Mouse (Mus musculus) gastrocnemius, postnatal 25 days (tissue): ENCODE results near the gene Slc35f6. TPM values are rescaled to one million over a fixed set of nuclear protein-coding genes. Genes with fewer than 3 reads are reported as not detected.

Experiments
- DNase-seq: peaks from one replicate; pipeline ENCODE4 v3.0.0; 2022
- long read RNA-seq, 2 experiments: library from polyadenylated mRNA; stranded (forward); transcript quantifications; one replicate each; pipeline ENCODE4 v2.0.0; 2021
- total RNA-seq, 2 experiments: library from RNA; stranded (reverse); gene quantifications; 1 replicate in 1 of 2; 2 replicates in 1 of 2; pipeline ENCODE4 v1.2.3; 2021

Gene Slc35f6
- total RNA-seq = 10 to 100 TPM in 1 of 2 experiments, 1 to 10 TPM in 1; 9.5 to 12.0 TPM
- long read RNA-seq, experiment 1, transcript Slc35f6-201 (6 exons, 3,088 nt) = major isoform, 8 of 9 reads
- long read RNA-seq, experiment 1, partial matches to known transcripts = 0 of 9 reads
- long read RNA-seq, experiment 1, other reads (novel, unspliced or antisense) = 1 of 9 reads
- long read RNA-seq, experiment 2, transcript Slc35f6-201 (6 exons, 3,088 nt) = major isoform, 11 of 13 reads
- long read RNA-seq, experiment 2, partial matches to known transcripts = 1 of 13 reads
- long read RNA-seq, experiment 2, other reads (novel, unspliced or antisense) = 1 of 13 reads

GRCm38 (mm10) chr5:30647815-30648560, at the start of gene Slc35f6:
Slc35f6 (plus strand) TSS chr5:30647933.
- peak; percentile 92 for DNase-seq

GRCm38 (mm10) chr5:30601397-30601796, 46.3 kb upstream of the Slc35f6 start:
- no peak for DNase-seq

DNA sequence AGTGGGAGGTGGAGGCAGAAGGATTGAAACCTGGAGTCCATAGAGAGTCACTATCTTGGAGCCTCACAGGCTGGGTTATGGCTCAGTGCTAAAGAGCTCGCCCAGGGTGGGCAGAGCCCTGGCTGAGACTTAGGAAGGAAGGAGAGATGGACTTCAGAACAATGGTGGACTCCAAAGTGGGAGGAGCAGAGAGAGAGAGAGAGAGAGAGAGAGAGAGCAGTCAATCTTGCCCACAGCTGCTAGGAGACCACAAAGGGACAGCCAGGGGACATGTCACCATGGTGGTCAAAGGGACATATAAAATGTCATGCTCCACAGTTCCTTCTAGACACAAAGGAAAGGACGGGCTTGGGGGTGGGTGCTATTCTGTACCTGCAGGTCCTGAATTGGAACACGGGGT, 44.5 kb upstream of the Slc35f6 start:
- DNase-seq = no peak

GRCm38 (mm10) chr5:30603926-30604325, 43.8 kb upstream of the Slc35f6 start:
- no peak for DNase-seq

DNA sequence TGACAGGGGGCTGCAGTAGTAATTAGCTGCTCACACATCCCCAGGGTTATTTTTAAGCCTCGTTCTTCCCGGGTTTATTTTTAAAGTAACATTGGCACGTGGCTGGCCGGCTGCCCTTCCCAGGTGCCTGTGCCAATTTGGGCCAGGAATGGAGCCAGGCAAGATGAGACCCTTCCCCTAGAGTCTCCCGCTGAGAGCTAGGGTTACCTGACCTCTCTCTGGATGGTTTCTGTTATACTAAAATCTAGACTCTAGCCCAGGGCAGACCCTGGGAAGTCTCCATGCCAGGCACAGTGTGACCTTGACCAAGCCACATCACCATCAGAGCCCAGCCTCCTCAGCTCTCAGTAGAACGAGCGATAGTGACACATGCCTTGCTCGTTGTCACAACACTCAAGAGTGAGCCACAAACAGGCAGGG, 43.0 kb upstream of the Slc35f6 start:
- no peak for DNase-seq

DNA sequence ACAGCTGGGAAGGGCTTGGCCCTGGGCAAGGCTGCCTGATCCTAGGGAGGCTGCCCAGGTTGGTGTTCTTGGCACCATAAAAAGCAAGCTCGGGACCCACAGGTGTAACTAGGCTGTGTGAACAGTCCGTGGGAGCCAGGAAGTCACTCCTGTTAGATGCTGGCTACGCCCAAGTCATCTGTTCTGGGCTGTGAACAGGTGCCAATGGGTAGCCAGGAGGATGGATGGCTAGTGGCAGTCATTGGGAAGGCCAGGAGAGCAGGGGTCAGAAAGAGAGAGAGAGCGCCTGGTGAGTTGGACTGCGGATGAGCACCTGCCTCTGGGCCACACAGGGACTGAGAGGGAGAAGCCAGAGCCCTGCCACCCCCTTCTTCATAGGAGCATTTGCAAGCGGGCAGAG, 42.1 kb upstream of the Slc35f6 start:
- no peak for DNase-seq

DNA sequence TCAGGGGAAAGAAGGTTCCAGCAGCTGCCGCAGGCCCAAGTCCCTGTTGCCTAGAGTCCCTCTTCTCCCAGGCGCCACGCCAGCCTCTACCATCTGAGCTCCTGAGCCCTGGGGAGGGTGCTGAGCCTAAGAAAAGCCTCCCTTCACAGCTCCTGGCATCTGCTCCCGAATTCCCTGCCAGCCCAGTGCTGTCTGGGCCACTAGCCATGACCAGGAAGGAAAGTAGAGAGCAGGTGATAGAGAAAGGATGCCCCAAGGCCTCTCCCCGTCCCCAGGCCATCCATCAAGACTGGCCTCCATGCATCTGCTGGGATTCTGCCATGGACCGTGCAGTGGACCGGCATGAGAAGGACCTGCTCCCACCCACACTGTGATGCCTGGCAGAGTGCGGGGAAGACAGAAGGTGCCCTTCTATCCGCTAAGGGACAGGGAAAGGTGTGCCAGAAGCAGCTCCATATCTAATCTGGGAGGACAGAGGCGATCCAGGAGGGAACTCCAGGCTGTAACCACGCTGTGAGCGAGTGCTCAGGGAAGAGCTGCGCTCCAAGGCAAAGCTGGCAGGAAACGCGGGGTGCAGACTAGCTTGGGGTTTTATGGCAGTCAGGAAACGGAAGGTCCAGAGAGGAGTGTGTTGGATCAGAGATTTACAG, 41.2 kb upstream of the Slc35f6 start:
- peak; percentile 81 for DNase-seq

- no peak for DNase-seq
These were observed 38.6 kb upstream of the Slc35f6 start for GRCm38 (mm10) chr5:30609094-30609493.

DNA sequence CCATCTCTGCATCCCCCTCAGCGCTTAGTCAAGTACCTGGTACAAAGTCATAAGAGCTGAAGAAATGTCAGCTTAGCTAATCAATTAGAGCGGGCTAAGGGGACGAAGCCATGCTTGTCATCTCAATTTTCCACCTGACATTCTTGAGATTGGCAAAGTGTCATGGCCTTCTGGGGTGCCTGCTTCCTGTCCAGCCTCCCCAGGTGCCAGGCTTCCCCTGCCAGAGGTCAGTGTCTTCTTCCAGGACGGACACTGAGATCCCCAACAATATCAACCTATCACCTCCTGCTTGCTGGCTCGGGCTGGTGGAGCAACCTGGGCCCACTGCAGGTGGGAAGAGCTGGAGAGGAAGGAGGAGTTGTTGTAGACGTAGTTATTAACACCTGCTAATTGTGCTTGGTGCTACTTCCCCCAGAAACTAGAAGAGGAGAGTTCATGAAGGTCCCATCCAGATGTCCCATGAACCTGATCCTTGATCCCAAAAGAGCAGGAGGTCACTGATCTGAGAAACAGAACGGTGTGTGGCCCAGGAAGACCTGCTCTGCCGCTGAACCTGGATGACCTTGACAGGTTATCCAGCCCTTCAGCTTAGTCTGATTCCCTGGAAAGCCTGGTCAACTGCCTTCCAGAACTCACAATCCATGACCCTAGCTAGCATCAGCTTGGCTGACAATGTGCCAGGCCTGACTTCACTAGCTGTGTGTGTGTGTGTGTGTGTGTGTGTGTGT, 37.7 kb upstream of the Slc35f6 start:
- DNase-seq = no peak

- DNase-seq = no peak
These were observed 36.6 kb upstream of the Slc35f6 start for GRCm38 (mm10) chr5:30611091-30611490.

DNA sequence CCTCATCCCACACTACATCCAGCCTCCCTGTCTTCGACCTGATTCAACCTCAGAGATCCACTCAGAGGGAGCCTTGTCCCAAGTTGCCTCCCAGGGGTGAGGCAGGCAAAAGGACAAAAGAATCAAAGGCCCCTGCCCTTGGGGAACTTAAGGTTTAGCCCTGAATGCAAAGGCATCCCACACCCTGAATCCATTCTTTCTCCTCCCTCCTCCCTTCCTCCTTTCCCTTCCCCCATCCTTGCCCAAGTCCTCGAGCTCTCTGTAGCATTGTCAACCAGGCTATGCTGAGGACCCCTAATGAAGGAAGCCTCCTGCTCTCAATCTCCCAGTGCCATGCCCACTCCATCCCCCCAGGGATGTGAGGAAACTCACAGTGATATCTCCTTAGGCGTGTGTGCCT, 36.0 kb upstream of the Slc35f6 start:
- no peak for DNase-seq

DNA sequence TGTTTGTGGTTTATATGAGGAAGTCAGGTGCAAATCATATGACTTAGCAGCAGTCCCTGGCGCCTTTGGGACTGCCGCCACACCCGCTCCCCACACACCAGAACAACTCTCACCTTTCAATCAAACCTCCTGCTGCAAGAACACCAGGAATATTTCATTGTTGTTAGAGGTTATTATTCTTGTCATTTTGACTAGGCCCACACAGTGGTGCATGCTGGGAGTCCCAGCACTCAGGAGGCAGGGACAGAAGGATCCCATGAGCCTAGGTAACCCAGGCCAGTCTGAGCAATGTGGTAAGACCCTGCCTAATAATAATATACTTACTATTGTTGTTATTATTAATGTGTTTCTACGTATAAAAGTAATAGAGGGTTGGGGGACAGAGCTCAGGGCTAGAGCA, 35.2 kb upstream of the Slc35f6 start:
- no peak for DNase-seq

GRCm38 (mm10) chr5:30613242-30613641, 34.5 kb upstream of the Slc35f6 start:
- DNase-seq = no peak

GRCm38 (mm10) chr5:30614221-30614620, 33.5 kb upstream of the Slc35f6 start:
- DNase-seq = no peak

DNA sequence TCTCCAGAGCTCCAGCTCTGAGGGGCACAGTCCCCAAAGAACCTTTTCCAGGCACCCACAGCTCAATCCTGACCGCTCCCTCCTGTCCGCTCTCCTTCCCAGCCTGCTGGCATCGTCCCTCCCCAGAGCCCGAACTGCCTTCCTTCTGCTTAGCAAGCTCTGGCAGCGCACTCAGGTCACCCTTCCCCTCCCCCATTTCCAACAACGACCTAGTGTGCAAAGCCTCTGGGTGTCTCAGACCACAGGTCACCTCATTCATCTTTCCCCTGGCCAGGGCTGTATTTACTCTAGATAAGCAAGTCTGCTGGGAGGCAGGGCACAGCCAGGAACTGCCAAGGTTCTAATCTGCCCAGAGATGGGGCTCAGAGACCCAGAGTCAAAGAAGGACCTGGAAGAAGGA, 32.3 kb upstream of the Slc35f6 start:
- DNase-seq = no peak

- no peak for DNase-seq
These were observed 31.9 kb upstream of the Slc35f6 start for GRCm38 (mm10) chr5:30615819-30616218.

DNA sequence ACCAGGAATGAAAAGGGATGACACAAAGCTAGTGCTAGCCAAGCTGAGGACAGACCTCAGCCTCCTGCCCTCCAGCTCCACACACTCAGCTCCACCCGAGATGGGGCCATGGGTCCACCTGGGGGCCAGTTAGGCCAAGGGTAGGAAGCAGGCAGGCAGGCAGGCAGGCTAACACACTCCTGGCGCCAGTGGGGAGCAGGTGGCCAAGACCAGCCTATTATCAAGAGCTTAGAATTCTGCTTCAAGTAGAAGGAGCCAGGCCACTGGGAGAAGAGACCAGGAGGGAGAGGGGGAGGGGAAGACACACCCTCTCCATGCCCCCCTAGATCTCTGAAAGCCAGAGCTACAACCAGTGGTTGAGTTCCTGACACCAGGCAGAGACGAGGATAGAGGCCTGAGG, 31.1 kb upstream of the Slc35f6 start:
- DNase-seq = no peak

GRCm38 (mm10) chr5:30617357-30617756, 30.4 kb upstream of the Slc35f6 start:
- no peak for DNase-seq

- DNase-seq = no peak
These were observed 29.9 kb upstream of the Slc35f6 start for GRCm38 (mm10) chr5:30617851-30618250.

DNA sequence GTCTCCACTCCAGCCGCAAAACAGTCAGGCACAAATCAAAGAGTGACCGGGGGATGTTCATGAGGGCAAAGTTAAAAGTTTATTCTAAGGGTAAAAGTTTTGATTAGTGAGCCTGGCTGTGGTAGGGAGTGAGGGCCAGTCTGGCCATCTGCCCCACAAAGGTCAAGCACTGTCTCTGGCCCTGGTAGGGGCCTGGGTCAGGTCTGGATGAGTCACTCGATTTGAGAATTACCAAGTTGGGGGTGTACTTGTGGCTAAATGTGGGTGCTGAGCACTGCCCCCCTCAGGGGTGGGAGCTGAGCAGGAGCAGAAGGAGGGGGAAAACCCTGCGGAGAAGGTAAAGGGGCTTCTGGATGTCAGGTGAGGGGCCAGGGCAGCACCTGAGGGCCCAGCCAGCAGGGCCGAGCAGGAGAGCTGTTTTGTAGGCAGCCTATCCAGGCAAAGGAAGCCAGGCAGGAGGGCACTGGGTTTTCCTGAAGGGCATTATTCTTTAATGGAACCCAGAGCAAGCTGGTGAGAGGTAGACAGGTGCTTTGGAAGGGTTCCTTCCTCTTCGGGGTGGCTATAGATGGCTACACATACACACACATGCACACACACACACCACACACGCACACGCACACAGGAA, 29.2 kb upstream of the Slc35f6 start:
- DNase-seq = no peak

GRCm38 (mm10) chr5:30619211-30619610, 28.5 kb upstream of the Slc35f6 start:
- no peak for DNase-seq

DNA sequence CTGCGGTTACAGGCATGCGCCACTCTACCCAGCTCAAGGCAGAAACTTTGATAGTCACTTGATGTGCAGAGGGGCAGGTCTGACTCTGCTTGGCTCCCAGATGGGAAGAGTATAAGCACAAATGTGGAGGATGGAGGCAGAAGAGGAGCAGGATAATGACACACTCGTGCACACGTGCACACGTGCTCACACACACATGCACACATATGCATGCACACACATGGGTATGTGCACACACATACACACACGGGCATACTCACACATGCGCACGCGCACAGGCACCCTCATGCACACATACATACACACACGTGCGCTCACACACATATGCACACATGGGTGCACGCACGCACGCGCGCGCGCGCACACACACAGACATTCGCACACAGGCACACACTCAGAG, 27.2 kb upstream of the Slc35f6 start:
- DNase-seq = no peak
